Mouse (Mus musculus): Measurements from ENCODE around the gene Btd. TPM values are rescaled to one million over a fixed set of nuclear protein-coding genes. Genes with fewer than 3 reads are reported as not detected.
A peak's percentile ranks its signal among the peaks of the same experiment; 100 is the strongest.

Btd gene
- total and polyA plus RNA-seq, 2 experiments from 2014 or later: 18.5 to 21.9 TPM

DNA sequence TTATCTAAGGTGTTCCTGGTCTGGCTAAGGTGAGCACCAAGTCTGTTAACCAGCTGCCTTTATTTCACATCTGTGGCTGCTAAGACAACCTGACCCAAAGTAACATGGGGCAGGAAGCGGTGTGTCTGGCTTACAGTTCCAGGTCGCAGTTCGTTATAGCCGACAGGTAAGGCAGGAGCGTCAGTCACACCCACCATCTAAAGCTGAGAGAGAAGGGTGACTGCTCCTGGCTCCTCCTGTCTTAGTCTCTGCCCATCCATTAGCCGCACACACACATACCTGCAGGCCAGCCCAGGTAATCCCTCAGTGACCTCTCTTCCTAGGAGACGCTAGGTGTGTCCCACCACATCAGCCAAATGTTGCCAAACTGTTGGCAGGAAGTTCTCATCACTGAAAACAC, 15.6 kb downstream of the Btd start:
- Histone ChIP-seq H3K9me3 (ENCODE audit: low read length) (no peaks in the 10 kb centered on the region), H3K4me1 (ENCODE audit: insufficient read depth, low read length) (no peaks in the 10 kb centered on the region), H3K4me3 (ENCODE audit: low read depth, low read length) (no peak overlapping the region), H3K4me2 (ENCODE audit: low read depth, low read length, poor library complexity, severe bottlenecking) (no peak overlapping the region), H3K9ac (replicated peaks; ENCODE audit: low read length, poor library complexity, severe bottlenecking) (no peak overlapping the region), H3K27me3 (ENCODE audit: insufficient read depth, low read length) (no peaks in the 10 kb centered on the region), H3K27ac (ENCODE audit: low read depth, low read length) (no peak overlapping the region), H3K36me3 (ENCODE audit: insufficient read depth, low read length) (no peaks in the 10 kb centered on the region)
- no peak for DNase-seq (ENCODE audit: low spot score)
- 84% methylated on average over 7 of the region's 7 CpGs for WGBS
- no peak for TF ChIP-seq CTCF (IDR thresholded peaks at IDR 0.05)
- ATAC-seq (ENCODE audit: low FRiP score): no peak

DNA sequence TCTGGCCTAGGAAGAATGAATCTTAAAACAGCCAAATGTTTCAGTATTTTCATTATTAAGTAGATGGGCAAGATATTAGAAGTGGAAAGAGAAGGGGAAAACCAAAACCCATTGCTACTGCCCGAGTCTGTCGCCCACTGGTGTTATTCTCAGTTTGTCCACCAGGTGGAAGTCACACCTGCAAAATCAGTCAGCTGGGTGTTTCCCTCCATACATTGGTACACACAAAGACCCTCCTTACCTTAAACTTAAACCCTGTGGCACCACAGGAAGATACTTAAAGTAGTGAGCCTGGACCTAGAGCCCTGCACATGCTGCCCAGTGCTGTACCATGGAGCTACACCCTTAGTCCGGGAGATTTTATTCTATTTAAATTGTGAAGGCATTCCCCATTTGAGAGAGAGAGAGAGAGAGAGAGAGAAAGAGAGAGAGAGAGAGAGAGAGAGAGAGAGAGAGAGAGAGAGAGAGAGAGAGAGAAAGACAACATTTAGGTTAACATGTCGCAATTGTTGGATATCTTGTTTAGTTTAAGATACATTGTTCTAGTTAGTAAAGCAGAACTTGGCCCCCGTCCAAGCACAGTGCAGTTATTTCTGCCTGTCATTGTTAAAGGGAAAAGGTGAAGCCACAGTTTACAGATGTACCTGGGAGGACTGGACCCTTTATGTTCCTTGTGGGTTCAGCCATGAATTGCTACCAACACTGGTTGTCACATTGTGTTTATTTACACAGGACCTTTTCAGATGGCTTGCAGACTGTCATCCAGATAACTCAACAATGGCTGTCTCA, 16.2 kb downstream of the Btd start:
- Histone ChIP-seq H3K4me1 (ENCODE audit: insufficient read depth, low read length) (no peaks in the 10 kb centered on the region), H3K27ac (ENCODE audit: low read depth, low read length) (no peak overlapping the region), H3K4me3 (ENCODE audit: low read depth, low read length) (no peak overlapping the region), H3K4me2 (ENCODE audit: low read depth, low read length, poor library complexity, severe bottlenecking) (no peak overlapping the region), H3K36me3 (ENCODE audit: insufficient read depth, low read length) (no peaks in the 10 kb centered on the region), H3K9me3 (ENCODE audit: low read length) (no peaks in the 10 kb centered on the region), H3K27me3 (ENCODE audit: insufficient read depth, low read length) (no peaks in the 10 kb centered on the region), H3K9ac (replicated peaks; ENCODE audit: low read length, poor library complexity, severe bottlenecking) (no peak overlapping the region)
- DNase-seq (ENCODE audit: low spot score): peak; percentile 80
- peak; percentile 92 for TF ChIP-seq CTCF (IDR thresholded peaks at IDR 0.05)
- no peak for ATAC-seq (ENCODE audit: low FRiP score)
- WGBS: 39% methylated on average over 5 of the region's 5 CpGs

DNA sequence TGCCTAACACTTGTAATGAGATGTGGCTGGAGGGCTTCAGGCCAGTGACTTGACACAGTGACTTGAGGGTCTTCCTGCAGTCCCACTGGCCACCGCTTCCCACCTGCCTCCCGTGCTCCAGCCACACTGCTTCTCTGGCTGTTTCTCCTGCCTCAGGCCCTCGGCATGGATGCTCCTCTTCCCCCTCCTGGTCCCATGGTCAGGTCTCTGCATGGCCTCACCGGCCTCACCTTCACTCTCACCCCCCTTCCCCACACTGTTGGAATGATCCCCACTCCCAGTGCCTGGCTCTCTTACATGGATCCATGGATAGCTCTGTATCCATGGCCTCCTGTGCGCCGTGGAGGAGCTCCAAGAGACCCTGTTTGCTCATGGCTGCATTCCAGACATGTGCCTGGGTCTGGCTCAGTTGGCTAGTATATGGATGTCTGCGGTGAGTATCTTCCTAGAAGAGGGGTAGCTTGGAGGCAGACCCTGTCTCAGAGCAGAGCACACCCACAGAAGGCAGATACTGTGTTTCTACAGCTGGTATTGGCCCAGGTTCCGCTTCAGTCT, 17.4 kb downstream of the Btd start:
- H3K36me3 ChIP-seq (ENCODE audit: insufficient read depth, low read length): no peaks in the 10 kb centered on the region
- no peaks in the 10 kb centered on the region for H3K27me3 ChIP-seq (ENCODE audit: insufficient read depth, low read length)
- DNase-seq (ENCODE audit: low spot score) (no peak), ATAC-seq (ENCODE audit: low FRiP score) (no peak)
- no peak overlapping the region for H3K4me3 ChIP-seq (ENCODE audit: low read depth, low read length)
- H3K4me1 ChIP-seq (ENCODE audit: insufficient read depth, low read length): peaks cover 4% of the 10 kb centered on the region; the same call in 1 of the 2 replicates
- no peak overlapping the region for H3K27ac ChIP-seq (ENCODE audit: low read depth, low read length)
- WGBS: 84% methylated on average over 8 of the region's 8 CpGs
- 0 out of 2 replicates have a peak overlapping the region, but pooled peaks have one; percentile 13 for H3K9ac ChIP-seq (replicated peaks; ENCODE audit: low read length, poor library complexity, severe bottlenecking)
- no peaks in the 10 kb centered on the region for H3K9me3 ChIP-seq (ENCODE audit: low read length)
- no peak for TF ChIP-seq CTCF (IDR thresholded peaks at IDR 0.05)
- no peak overlapping the region for H3K4me2 ChIP-seq (ENCODE audit: low read depth, low read length, poor library complexity, severe bottlenecking)

DNA sequence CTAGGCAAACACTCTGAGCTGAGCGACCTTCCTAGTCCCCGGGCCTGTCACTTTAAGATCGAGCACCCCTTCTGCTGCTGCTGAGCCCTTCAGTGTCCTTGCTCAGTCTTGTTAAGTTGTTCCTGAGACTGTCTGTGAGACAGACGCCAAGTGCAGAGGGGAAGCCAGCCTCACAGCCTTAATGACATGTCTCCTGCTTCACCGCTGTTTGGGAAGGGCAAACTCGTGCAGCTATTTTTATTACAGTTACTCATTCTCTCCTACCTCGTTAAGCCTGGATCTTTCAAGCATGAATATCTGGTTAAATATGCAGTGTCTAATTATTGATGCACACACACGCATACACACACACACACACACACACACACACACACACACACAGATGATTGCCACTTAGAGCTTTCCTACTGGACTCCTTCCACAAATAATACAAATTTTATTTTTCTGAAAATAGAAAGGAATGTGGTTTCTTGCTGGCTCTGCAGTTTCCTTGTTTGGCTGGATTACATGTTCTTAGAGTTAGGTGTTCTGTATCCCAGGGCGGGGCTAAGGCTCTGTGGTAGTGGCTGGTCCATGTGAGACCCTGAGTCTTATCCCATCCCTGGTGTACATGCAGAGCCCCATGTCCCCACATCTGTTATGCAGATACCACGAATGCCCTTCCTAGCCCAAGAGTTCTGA, 18.8 kb downstream of the Btd start:
- no peaks in the 10 kb centered on the region for H3K27me3 ChIP-seq (ENCODE audit: insufficient read depth, low read length)
- ATAC-seq (ENCODE audit: low FRiP score): no peak
- WGBS: 61% methylated on average over 10 of the region's 10 CpGs
- H3K4me1 ChIP-seq (ENCODE audit: insufficient read depth, low read length): peaks cover 4% of the 10 kb centered on the region; the same call in 1 of the 2 replicates
- H3K4me3 ChIP-seq (ENCODE audit: low read depth, low read length): no peak overlapping the region
- no peaks in the 10 kb centered on the region for H3K36me3 ChIP-seq (ENCODE audit: insufficient read depth, low read length)
- no peak for TF ChIP-seq CTCF (IDR thresholded peaks at IDR 0.05)
- H3K27ac ChIP-seq (ENCODE audit: low read depth, low read length): peak overlapping the region; percentile 93; the same call in 1 of the 2 replicates
- no peak overlapping the region for H3K9ac ChIP-seq (replicated peaks; ENCODE audit: low read length, poor library complexity, severe bottlenecking)
- DNase-seq (ENCODE audit: low spot score): peak; percentile 62
- no peaks in the 10 kb centered on the region for H3K9me3 ChIP-seq (ENCODE audit: low read length)
- no peak overlapping the region for H3K4me2 ChIP-seq (ENCODE audit: low read depth, low read length, poor library complexity, severe bottlenecking)

DNA sequence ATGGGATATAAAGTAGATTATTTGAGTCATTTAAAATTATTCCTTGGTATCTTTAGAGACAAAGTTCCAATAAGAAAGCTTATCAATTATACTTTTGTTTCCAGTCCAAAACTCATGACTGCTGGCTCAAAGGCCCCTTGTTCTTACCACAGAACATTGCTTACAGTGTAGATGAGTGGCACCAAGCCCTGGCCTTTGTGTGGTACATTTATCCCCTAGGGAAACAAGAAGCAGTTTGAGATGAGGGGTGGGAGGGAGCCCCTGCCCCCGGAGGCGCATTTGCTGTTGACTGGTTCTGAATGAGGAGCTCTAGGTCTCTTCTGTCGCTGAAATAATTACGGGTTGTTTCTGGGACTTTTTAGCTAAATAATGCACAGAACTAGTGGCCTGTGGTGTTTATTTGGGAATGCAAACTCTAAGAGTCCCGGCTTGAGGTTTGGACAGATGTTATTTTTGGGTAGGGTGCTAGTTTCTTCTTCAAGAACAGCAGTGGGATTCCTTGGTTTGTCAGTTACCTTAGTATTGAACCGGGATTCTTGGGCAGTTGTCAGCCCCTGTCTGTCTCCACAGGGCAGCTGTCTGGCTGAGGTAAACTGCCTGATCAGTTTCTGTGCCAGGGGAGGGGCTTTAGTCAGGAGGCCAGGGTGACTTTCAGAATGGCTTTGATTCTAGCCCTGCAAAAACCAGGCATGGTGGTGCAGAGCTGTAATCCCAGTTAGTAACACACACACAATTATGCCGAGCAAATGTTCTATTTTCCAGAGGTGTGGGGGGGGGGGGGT, 19.7 kb downstream of the Btd start:
- Histone ChIP-seq H3K9me3 (ENCODE audit: low read length) (no peaks in the 10 kb centered on the region), H3K4me1 (ENCODE audit: insufficient read depth, low read length) (peaks cover 4% of the 10 kb centered on the region; the same call in 1 of the 2 replicates), H3K36me3 (ENCODE audit: insufficient read depth, low read length) (no peaks in the 10 kb centered on the region), H3K27ac (ENCODE audit: low read depth, low read length) (peak overlapping the region; percentile 93), H3K4me2 (ENCODE audit: low read depth, low read length, poor library complexity, severe bottlenecking) (no peak overlapping the region), H3K27me3 (ENCODE audit: insufficient read depth, low read length) (no peaks in the 10 kb centered on the region), H3K9ac (replicated peaks; ENCODE audit: low read length, poor library complexity, severe bottlenecking) (no peak overlapping the region), H3K4me3 (ENCODE audit: low read depth, low read length) (no peak overlapping the region)
- TF ChIP-seq CTCF (IDR thresholded peaks at IDR 0.05): no peak
- no peak for ATAC-seq (ENCODE audit: low FRiP score)
- 65% methylated on average over 7 of the region's 7 CpGs for WGBS
- DNase-seq (ENCODE audit: low spot score): peak; percentile 70
